Mouse (Mus musculus): ENCODE measurements around the gene Med8. TPM values are rescaled to one million over a fixed set of nuclear protein-coding genes. Genes with fewer than 3 reads are reported as not detected.

The Med8 gene
- polyA plus RNA-seq, 1 experiment from 2014 or later, result 106 TPM

Other genes with a start within 250 kb of the Med8 start
- 35.3 and 36.3 TPM in 2 replicates for gene Kdm4a, start 229.3 kb upstream of the Med8 start, polyA plus RNA-seq (2015; fragmentation: Nextera tagmentation; extraction: Ambion mirVana)
- gene Ptprf, start 117.9 kb upstream of the Med8 start, polyA plus RNA-seq (2015; fragmentation: Nextera tagmentation; extraction: Ambion mirVana), result 89.3 and 90.7 TPM in 2 replicates
- 7.5 and 7.6 TPM in 2 replicates for gene Szt2, start 64 bp upstream of the Med8 start, polyA plus RNA-seq (2015; fragmentation: Nextera tagmentation; extraction: Ambion mirVana)
- 160 and 179 TPM in 2 replicates for gene Elovl1, start 18.8 kb downstream of the Med8 start, polyA plus RNA-seq (2015; fragmentation: Nextera tagmentation; extraction: Ambion mirVana)
- gene Cdc20, start 28.0 kb downstream of the Med8 start, polyA plus RNA-seq (2015; fragmentation: Nextera tagmentation; extraction: Ambion mirVana), result 178 and 183 TPM in 2 replicates
- gene Mpl, start 48.2 kb downstream of the Med8 start, polyA plus RNA-seq (2015; fragmentation: Nextera tagmentation; extraction: Ambion mirVana), result 0.25 and 0.26 TPM in 2 replicates
- 25.6 and 27.1 TPM in 2 replicates for gene Tie1, start 80.7 kb downstream of the Med8 start, polyA plus RNA-seq (2015; fragmentation: Nextera tagmentation; extraction: Ambion mirVana)
- gene 2610528J11Rik, start 117.7 kb downstream of the Med8 start, polyA plus RNA-seq (2015; fragmentation: Nextera tagmentation; extraction: Ambion mirVana), result 15.3 and 18.6 TPM in 2 replicates
- gene Tmem125, start 134.7 kb downstream of the Med8 start, polyA plus RNA-seq (2015; fragmentation: Nextera tagmentation; extraction: Ambion mirVana), result 11.7 and 17.4 TPM in 2 replicates
- gene Cfap57, start 211.4 kb downstream of the Med8 start, polyA plus RNA-seq (2015; fragmentation: Nextera tagmentation; extraction: Ambion mirVana), result 2.3 and 3.3 TPM in 2 replicates
- gene Ebna1bp2, start 211.5 kb downstream of the Med8 start, polyA plus RNA-seq (2015; fragmentation: Nextera tagmentation; extraction: Ambion mirVana), result 120 and 128 TPM in 2 replicates
- gene Olfr62, start 249.6 kb downstream of the Med8 start, polyA plus RNA-seq (2015; fragmentation: Nextera tagmentation; extraction: Ambion mirVana), result 0.17 and 0.18 TPM in 2 replicates

Data from embryonic facial prominence, embryonic 15.5 days (tissue).